Mouse (Mus musculus) liver, adult 2 months (tissue): ENCODE measurements at regions not wholly inside any gene's neighbourhood (a gene's known extent, or its start where the extent isn't known, plus 50 kb on each side); places are given as distances from the start of the nearest gene placed in this dataset.

ENCODE experiments used
- CTCF ChIP-seq: fragments of 200-500 bp; IDR thresholded peaks from 2 replicates; pipeline ENCODE4 v1.5.1; 2011; ENCODE audit warnings: low read depth, low read length, control low read depth
- POLR2A ChIP-seq: fragments of 200-500 bp; IDR thresholded peaks from 2 replicates; pipeline ENCODE4 v1.6.1; 2011; ENCODE audit warnings: low read length, control low read depth; ENCODE audit not compliant: insufficient read depth; ENCODE audit errors: extremely low read depth

GRCm38 (mm10) chr4:100037868-100038267 is 57.7 kb upstream of the Ror1 start:
- TF ChIP-seq POLR2A (no peak), CTCF (no peak)
